Mouse (Mus musculus): ENCODE data around the gene Zfp385b. TPM values are rescaled to one million over a fixed set of nuclear protein-coding genes. Genes with fewer than 3 reads are reported as not detected.

Gene Zfp385b
- polyA plus RNA-seq, 1 experiment from 2014 or later, result 2.0 TPM

DNA sequence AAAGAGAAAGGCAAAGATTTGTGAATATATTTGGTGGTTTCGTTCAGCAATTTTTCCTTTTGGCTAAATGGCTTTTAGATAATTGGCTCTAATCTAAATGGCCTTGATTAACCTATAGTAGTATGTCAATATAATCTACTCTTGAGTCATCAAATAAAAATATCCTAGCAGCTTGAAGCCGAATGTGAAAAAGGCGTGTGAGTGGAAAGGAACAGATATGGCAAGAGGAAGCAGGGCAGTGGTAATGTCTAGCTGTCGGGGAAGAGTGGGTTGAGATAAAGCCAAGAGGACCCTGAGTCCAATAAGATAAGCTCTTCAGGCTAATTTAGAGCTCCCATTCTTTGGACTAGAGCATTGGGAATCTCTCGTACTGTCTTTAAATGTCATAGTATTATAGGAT, 179.4 kb downstream of the Zfp385b start:
- H3K9me3 ChIP-seq, result no peaks in the 10 kb centered on the region
- H3K4me2 ChIP-seq, result no peak overlapping the region
- 92% methylated on average over 5 of the region's 5 CpGs for WGBS
- H3K4me3 ChIP-seq (replicated peaks), result no peak overlapping the region
- no peaks in the 10 kb centered on the region for H3K27me3 ChIP-seq
- no peak overlapping the region for H3K9ac ChIP-seq (replicated peaks)
- H3K36me3 ChIP-seq, result no peaks in the 10 kb centered on the region
- H3K27ac ChIP-seq, result no peak overlapping the region
- no peak for ATAC-seq (ENCODE audit: insufficient number of reproducible peaks, insufficient read depth, low FRiP score, low TSS enrichment, low read depth)
- no peaks in the 10 kb centered on the region for H3K4me1 ChIP-seq (replicated peaks)

DNA sequence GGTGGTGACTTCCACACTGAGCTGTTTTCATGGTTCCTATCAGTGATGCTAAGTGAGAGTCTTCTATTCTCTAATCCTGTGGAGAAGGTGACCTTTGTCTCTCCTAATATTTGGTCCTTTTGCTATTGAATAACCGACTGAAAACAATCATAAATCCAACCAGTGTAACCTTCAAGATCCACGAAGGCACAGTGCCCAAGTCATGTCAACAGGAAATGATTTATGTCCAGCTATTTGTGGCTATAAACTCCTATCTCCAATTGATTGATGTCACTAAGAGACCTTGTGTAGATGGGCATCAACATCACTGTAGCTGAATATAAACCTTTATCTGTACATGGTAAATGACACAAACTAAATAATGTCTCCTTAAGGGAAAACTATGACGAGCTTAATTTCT, 187.8 kb downstream of the Zfp385b start:
- Histone ChIP-seq H3K4me3 (replicated peaks) (no peak overlapping the region), H3K36me3 (no peaks in the 10 kb centered on the region), H3K27me3 (no peaks in the 10 kb centered on the region), H3K27ac (no peak overlapping the region), H3K4me1 (replicated peaks) (no peaks in the 10 kb centered on the region), H3K9me3 (no peaks in the 10 kb centered on the region), H3K9ac (replicated peaks) (no peak overlapping the region), H3K4me2 (no peak overlapping the region)
- WGBS, result 66% methylated on average over 3 of the region's 3 CpGs
- no peak for ATAC-seq (ENCODE audit: insufficient number of reproducible peaks, insufficient read depth, low FRiP score, low TSS enrichment, low read depth)

GRCm38 (mm10) chr2:77627622-77628231, 191.7 kb downstream of the Zfp385b start:
- Histone ChIP-seq H3K27me3 (no peaks in the 10 kb centered on the region), H3K9me3 (no peaks in the 10 kb centered on the region), H3K4me3 (replicated peaks) (no peak overlapping the region), H3K36me3 (no peaks in the 10 kb centered on the region), H3K27ac (no peak overlapping the region), H3K4me1 (replicated peaks) (no peaks in the 10 kb centered on the region), H3K4me2 (no peak overlapping the region), H3K9ac (replicated peaks) (no peak overlapping the region)
- ATAC-seq (ENCODE audit: insufficient number of reproducible peaks, insufficient read depth, low FRiP score, low TSS enrichment, low read depth), result no peak
- WGBS, result 67% methylated on average over 3 of the region's 3 CpGs

DNA sequence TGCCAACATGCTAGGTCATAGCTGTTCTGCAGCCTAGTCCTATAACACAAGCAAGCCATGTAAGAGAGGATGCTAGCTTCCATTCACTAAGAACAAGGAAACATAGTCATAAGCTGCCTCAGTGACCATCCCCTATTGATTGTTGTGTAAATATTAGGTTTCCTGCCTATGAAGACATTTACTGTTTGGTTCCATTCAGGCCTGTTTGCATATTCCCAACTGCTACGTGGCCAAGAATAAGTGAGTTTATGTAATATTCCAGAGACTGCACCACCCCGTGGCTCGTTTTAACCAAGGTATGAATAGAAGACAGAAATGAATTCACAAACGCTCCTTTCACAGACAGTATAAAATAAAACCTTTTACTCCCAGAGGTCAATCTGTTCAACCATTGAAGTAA, 200.8 kb downstream of the Zfp385b start:
- no peaks in the 10 kb centered on the region for H3K27me3 ChIP-seq
- WGBS, result 84% methylated on average over 4 of the region's 4 CpGs
- no peak overlapping the region for H3K4me2 ChIP-seq
- H3K36me3 ChIP-seq, result no peaks in the 10 kb centered on the region
- no peaks in the 10 kb centered on the region for H3K4me1 ChIP-seq (replicated peaks)
- peaks cover 4% of the 10 kb centered on the region for H3K9me3 ChIP-seq
- H3K9ac ChIP-seq (replicated peaks), result no peak overlapping the region
- H3K4me3 ChIP-seq (replicated peaks), result no peak overlapping the region
- ATAC-seq (ENCODE audit: insufficient number of reproducible peaks, insufficient read depth, low FRiP score, low TSS enrichment, low read depth), result no peak
- H3K27ac ChIP-seq, result no peak overlapping the region

GRCm38 (mm10) chr2:77610303-77610991, 209.0 kb downstream of the Zfp385b start:
- no peak overlapping the region for H3K4me2 ChIP-seq
- no peaks in the 10 kb centered on the region for H3K36me3 ChIP-seq
- H3K27me3 ChIP-seq, result no peaks in the 10 kb centered on the region; the same call in 1 of the 2 replicates
- H3K9me3 ChIP-seq, result no peaks in the 10 kb centered on the region
- H3K4me1 ChIP-seq (replicated peaks), result no peaks in the 10 kb centered on the region
- H3K4me3 ChIP-seq (replicated peaks), result no peak overlapping the region
- ATAC-seq (ENCODE audit: insufficient number of reproducible peaks, insufficient read depth, low FRiP score, low TSS enrichment, low read depth), result no peak
- H3K27ac ChIP-seq, result no peak overlapping the region
- no peak overlapping the region for H3K9ac ChIP-seq (replicated peaks)
- WGBS, result 82% methylated on average over 7 of the region's 7 CpGs

DNA sequence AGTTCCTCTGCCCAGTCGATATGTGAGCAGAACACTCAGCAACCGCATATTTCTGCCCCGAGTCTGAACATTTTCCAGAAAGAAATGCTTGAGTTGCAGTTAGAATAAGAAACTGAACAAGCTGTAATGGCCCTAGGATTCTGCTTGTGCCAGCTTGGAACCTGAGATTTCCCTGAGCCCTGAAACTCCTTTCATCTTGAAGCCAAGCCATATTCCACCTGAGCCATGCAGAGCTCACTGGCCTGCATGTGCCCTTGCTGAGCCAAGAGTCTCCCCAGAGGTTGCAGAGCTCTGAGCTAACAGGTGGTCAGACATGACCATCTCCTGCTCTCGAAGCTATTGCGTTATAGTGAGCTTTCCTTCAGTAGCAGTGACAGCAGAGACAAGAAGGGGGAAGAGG, 210.0 kb downstream of the Zfp385b start:
- no peaks in the 10 kb centered on the region for H3K4me1 ChIP-seq (replicated peaks)
- no peaks in the 10 kb centered on the region for H3K9me3 ChIP-seq
- no peak overlapping the region for H3K27ac ChIP-seq
- no peak overlapping the region for H3K9ac ChIP-seq (replicated peaks)
- H3K36me3 ChIP-seq, result no peaks in the 10 kb centered on the region
- no peak overlapping the region for H3K4me3 ChIP-seq (replicated peaks)
- H3K4me2 ChIP-seq, result no peak overlapping the region
- WGBS, result 87% methylated on average over 5 of the region's 5 CpGs
- H3K27me3 ChIP-seq, result no peaks in the 10 kb centered on the region; the same call in 1 of the 2 replicates
- ATAC-seq (ENCODE audit: insufficient number of reproducible peaks, insufficient read depth, low FRiP score, low TSS enrichment, low read depth), result no peak

GRCm38 (mm10) chr2:77608666-77609065, 210.8 kb downstream of the Zfp385b start:
- Histone ChIP-seq H3K9me3 (no peaks in the 10 kb centered on the region), H3K36me3 (no peaks in the 10 kb centered on the region), H3K9ac (replicated peaks) (no peak overlapping the region), H3K27ac (no peak overlapping the region), H3K27me3 (no peaks in the 10 kb centered on the region; the same call in 1 of the 2 replicates), H3K4me2 (no peak overlapping the region), H3K4me3 (replicated peaks) (no peak overlapping the region), H3K4me1 (replicated peaks) (no peaks in the 10 kb centered on the region)
- 56% methylated on average over 4 of the region's 4 CpGs for WGBS
- no peak for ATAC-seq (ENCODE audit: insufficient number of reproducible peaks, insufficient read depth, low FRiP score, low TSS enrichment, low read depth)

GRCm38 (mm10) chr2:77593461-77593860, 226.0 kb downstream of the Zfp385b start:
- no peaks in the 10 kb centered on the region; the same call in 1 of the 2 replicates for H3K27me3 ChIP-seq
- H3K9me3 ChIP-seq, result no peaks in the 10 kb centered on the region
- no peaks in the 10 kb centered on the region for H3K36me3 ChIP-seq
- H3K4me1 ChIP-seq (replicated peaks), result no peaks in the 10 kb centered on the region
- no peak overlapping the region for H3K9ac ChIP-seq (replicated peaks)
- WGBS, result 75% methylated on average over 7 of the region's 7 CpGs
- H3K4me3 ChIP-seq (replicated peaks), result no peak overlapping the region
- no peak overlapping the region for H3K4me2 ChIP-seq
- ATAC-seq (ENCODE audit: insufficient number of reproducible peaks, insufficient read depth, low FRiP score, low TSS enrichment, low read depth), result no peak
- H3K27ac ChIP-seq, result no peak overlapping the region

DNA sequence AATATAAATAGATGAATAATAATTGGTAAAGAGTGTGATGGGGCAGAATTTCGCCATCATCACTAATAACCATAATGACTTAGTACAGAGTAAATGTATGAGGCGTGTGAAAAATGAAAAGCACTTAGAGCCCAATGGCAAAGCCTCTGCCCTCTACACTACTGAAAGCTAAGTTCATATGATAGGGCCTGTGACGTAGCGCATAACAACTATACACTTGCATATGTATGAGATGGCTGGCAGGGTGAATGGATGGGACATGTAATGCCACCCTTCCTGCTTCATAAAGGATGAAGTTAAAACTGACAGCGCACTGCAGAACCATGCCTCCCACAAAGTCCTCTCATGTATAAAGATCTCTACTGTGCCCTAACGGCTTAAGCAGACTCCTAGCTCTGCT, 226.9 kb downstream of the Zfp385b start:
- no peaks in the 10 kb centered on the region; the same call in 1 of the 2 replicates for H3K27me3 ChIP-seq
- no peak; the same call in 1 of the 2 replicates for ATAC-seq (ENCODE audit: insufficient number of reproducible peaks, insufficient read depth, low FRiP score, low TSS enrichment, low read depth)
- WGBS, result 90% methylated on average over 6 of the region's 6 CpGs

DNA sequence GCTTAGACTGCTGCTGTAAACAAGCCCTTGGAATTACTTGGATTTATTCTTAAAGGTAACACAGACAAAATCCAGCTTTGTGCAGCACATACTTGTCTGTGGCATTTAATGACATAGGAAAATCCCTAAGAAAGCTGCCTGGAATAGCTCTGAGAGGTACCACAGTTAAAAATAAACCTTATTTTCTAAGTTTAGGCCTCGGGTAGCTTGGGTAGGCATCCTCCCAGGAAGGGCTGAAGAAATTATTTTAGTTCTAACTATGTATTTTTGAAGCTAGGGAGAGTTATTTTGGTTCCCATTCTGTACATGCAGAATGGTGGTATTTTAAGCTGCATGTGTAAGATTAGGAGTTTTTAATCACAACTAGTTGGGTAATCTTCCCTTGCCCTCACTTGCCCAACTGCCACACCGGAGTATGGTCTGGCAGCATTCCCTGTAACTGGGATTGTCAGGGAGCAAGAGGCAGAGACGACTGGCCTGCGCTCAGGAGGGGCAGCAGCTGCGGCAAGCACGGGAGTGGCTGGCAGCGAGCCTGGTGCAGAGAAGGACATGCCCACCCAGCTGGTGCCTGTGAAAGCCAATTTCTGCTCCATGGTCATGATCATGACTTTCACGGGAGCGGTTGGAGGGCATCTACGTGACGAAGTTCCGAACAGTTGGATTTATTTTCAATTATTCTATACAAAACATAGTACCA, 230.1 kb downstream of the Zfp385b start:
- H3K4me2 ChIP-seq, result no peak overlapping the region
- no peak overlapping the region for H3K27ac ChIP-seq
- peaks cover 5% of the 10 kb centered on the region; the same call in 1 of the 2 replicates for H3K9me3 ChIP-seq
- no peaks in the 10 kb centered on the region for H3K4me1 ChIP-seq (replicated peaks)
- H3K4me3 ChIP-seq (replicated peaks), result no peak overlapping the region
- no peaks in the 10 kb centered on the region for H3K27me3 ChIP-seq
- no peak for ATAC-seq (ENCODE audit: insufficient number of reproducible peaks, insufficient read depth, low FRiP score, low TSS enrichment, low read depth)
- 90% methylated on average over 12 of the region's 12 CpGs for WGBS
- H3K36me3 ChIP-seq, result no peaks in the 10 kb centered on the region
- no peak overlapping the region for H3K9ac ChIP-seq (replicated peaks)

More for the DNA sequence above, 226.9 kb downstream of the Zfp385b start:
- Histone ChIP-seq H3K27ac (no peak overlapping the region), H3K4me1 (replicated peaks) (no peaks in the 10 kb centered on the region), H3K36me3 (no peaks in the 10 kb centered on the region), H3K4me2 (no peak overlapping the region), H3K9me3 (peaks cover 3% of the 10 kb centered on the region; the same call in 1 of the 2 replicates), H3K9ac (replicated peaks) (no peak overlapping the region), H3K4me3 (replicated peaks) (no peak overlapping the region)

- no peak overlapping the region for H3K4me2 ChIP-seq
- no peak overlapping the region for H3K9ac ChIP-seq (replicated peaks)
- 90% methylated on average over 4 of the region's 4 CpGs for WGBS
Observed at GRCm38 (mm10) chr2:77587387-77587786, 232.1 kb downstream of the Zfp385b start.

More at GRCm38 (mm10) chr2:77587387-77587786, 232.1 kb downstream of the Zfp385b start:
- Histone ChIP-seq H3K4me1 (replicated peaks) (no peaks in the 10 kb centered on the region), H3K27me3 (no peaks in the 10 kb centered on the region), H3K27ac (no peak overlapping the region), H3K4me3 (replicated peaks) (no peak overlapping the region), H3K36me3 (no peaks in the 10 kb centered on the region), H3K9me3 (peaks cover 5% of the 10 kb centered on the region; the same call in 1 of the 2 replicates)
- no peak for ATAC-seq (ENCODE audit: insufficient number of reproducible peaks, insufficient read depth, low FRiP score, low TSS enrichment, low read depth)
